Comparison of ENCODE assay signal across 36 mouse cellular contexts in genomic region chr13:92320770-92321169, GRCm38 (mm10). TPM values are rescaled to one million over a fixed set of nuclear protein-coding genes. Genes with fewer than 3 reads are reported as not detected.
DNase-seq lines count a peak whose midpoint lies in the region; ATAC-seq lines count a peak whose summit lies in the region.
"Had no signal": no experiment of that assay in that cellular context is flagged by ENCODE, and none has a peak within 500 bp of the region (broad histone marks: within the 10 kb centered on the region; RNA-seq: fewer than 3 reads in every experiment).

No protein-coding gene starts in this region.

- no peaks in the 10 kb centered on the region for H3K27me3 ChIP-seq in forebrain, embryonic 13.5 days
- H3K27me3 ChIP-seq: embryonic facial prominence, embryonic 13.5 days; heart, embryonic 15.5 days; limb, embryonic 15.5 days; liver, embryonic 13.5 days; midbrain, embryonic 15.5 days; neural tube, embryonic 15.5 days had no signal

- intact Hi-C loops in left cerebral cortex, postnatal 4 days (cut with DNase I) = no loop called here

- H3K4me1 ChIP-seq in forebrain, embryonic 13.5 days = no peaks in the 10 kb centered on the region
- H3K4me1 ChIP-seq: forebrain, embryonic 10.5 days; heart, embryonic 15.5 days; limb, embryonic 15.5 days; liver, embryonic 13.5 days; midbrain, embryonic 10.5 days; midbrain, embryonic 15.5 days; neural tube, embryonic 15.5 days had no signal

- H3K27ac ChIP-seq in forebrain, embryonic 13.5 days = no peak overlapping the region
- H3K27ac ChIP-seq: embryonic facial prominence, embryonic 13.5 days; forebrain, embryonic 10.5 days; heart, embryonic 10.5 days; heart, embryonic 15.5 days; hindbrain, embryonic 14.5 days; limb, embryonic 15.5 days; liver, embryonic 13.5 days; macrophage; midbrain, embryonic 10.5 days; midbrain, embryonic 15.5 days; neural tube, embryonic 15.5 days had no signal

- ATAC-seq in megakaryocyte progenitor cell, adult 5-6 weeks (replicated peaks; ENCODE audit: poor library complexity) = peak; percentile 85
- no peak for ATAC-seq in forebrain, embryonic 13.5 days
- ATAC-seq: forebrain, embryonic 16.5 days; intestine, postnatal 0 days; lung, postnatal 0 days; midbrain, embryonic 15.5 days had no signal

- no peak overlapping the region for H3K9ac ChIP-seq in forebrain, embryonic 13.5 days
- H3K9ac ChIP-seq: embryonic facial prominence, embryonic 13.5 days; heart, embryonic 15.5 days; hindbrain, embryonic 14.5 days; limb, embryonic 15.5 days; liver, embryonic 13.5 days; midbrain, embryonic 15.5 days; neural tube, embryonic 15.5 days had no signal

- H3K4me2 ChIP-seq in forebrain, embryonic 13.5 days = no peak overlapping the region
- H3K4me2 ChIP-seq: embryonic facial prominence, embryonic 13.5 days; heart, embryonic 15.5 days; hindbrain, embryonic 14.5 days; limb, embryonic 15.5 days; liver, embryonic 13.5 days; midbrain, embryonic 15.5 days; neural tube, embryonic 15.5 days had no signal

- DNase-seq in 416B (ENCODE audit: low read depth) (peak; percentile 50), A20 (ENCODE audit: low read depth, low spot score) (peak; percentile 84)
- peak; percentile 24 for DNase-seq in forelimb bud, embryonic 11.5 days (ENCODE audit: low read depth, low spot score)
- DNase-seq in heart, adult 9 months (ENCODE audit: low spot score in 2 of 2) = no peak
- no peak for DNase-seq in left cerebral cortex, postnatal 4 days
- DNase-seq: adrenal gland, adult 2 months; adrenal gland, postnatal 36 days; cerebellum, adult 8-10 months; cerebellum, postnatal 25 days; gastrocnemius, postnatal 10 days; heart, postnatal 36 days; kidney, adult 9 months; kidney, postnatal 14 days; liver, embryonic 13.5 days; lung, adult 18-20 months; right cerebral cortex, postnatal 25 days had no signal

- H3K4me3 ChIP-seq in forebrain, embryonic 13.5 days = no peak overlapping the region
- H3K4me3 ChIP-seq: embryonic facial prominence, embryonic 13.5 days; forebrain, embryonic 10.5 days; heart, embryonic 10.5 days; heart, embryonic 15.5 days; limb, embryonic 15.5 days; liver, embryonic 13.5 days; midbrain, embryonic 10.5 days; midbrain, embryonic 15.5 days; neural tube, embryonic 15.5 days had no signal

- H3K36me3 ChIP-seq in forebrain, embryonic 13.5 days (ENCODE audit: poor library complexity, severe bottlenecking) = peaks cover 26% of the 10 kb centered on the region; the same call in 1 of the 2 replicates

- no peaks in the 10 kb centered on the region for H3K9me3 ChIP-seq in forebrain, embryonic 13.5 days (replicated peaks)
- H3K9me3 ChIP-seq: embryonic facial prominence, embryonic 13.5 days; forebrain, embryonic 10.5 days; heart, embryonic 10.5 days; heart, embryonic 15.5 days; limb, embryonic 15.5 days; liver, embryonic 13.5 days; midbrain, embryonic 10.5 days; midbrain, embryonic 15.5 days; neural tube, embryonic 15.5 days had no signal

- WGBS in forebrain, embryonic 13.5 days = 92% methylated on average over 5 of the region's 5 CpGs

RNA-seq across cellular contexts. Expression of gene Gm20379, which starts 15.0 kb away (rescaled TPM):
- not detected in 2 replicates for total RNA-seq in megakaryocyte progenitor cell, adult 5-6 weeks (2015)
- total RNA-seq in megakaryocyte progenitor cell, adult 5-6 weeks (2017) = not detected in 2 replicates
- total RNA-seq in left cerebral cortex, postnatal 4 days (2021) = not detected
- polyA plus RNA-seq in forebrain, embryonic 13.5 days (2015; fragmentation: Nextera tagmentation; extraction: Ambion mirVana) = 1.2 and 1.7 TPM in 2 replicates
- total RNA-seq: adrenal gland, adult 2 months; adrenal gland, postnatal 36 days; gastrocnemius, postnatal 10 days; heart, postnatal 36 days; layer of hippocampus, postnatal 10 days; left cerebral cortex, adult 18-20 months; left cerebral cortex, postnatal 14 days had no signal
- polyA plus RNA-seq: adrenal gland, adult 2 months; brain, embryonic 14.5 days; gonadal fat pad, adult 2 months; macrophage had no signal

RNA-seq across cellular contexts. Expression of gene Dhfr, which starts 33.8 kb away (rescaled TPM):
- total RNA-seq in megakaryocyte progenitor cell, adult 5-6 weeks (2015) = 22.1 and 24.7 TPM in 2 replicates
- 21.5 and 22.6 TPM in 2 replicates for total RNA-seq in megakaryocyte progenitor cell, adult 5-6 weeks (2017)
- 1 to 10 TPM; 1.8 to 2.1 TPM for total RNA-seq in left cerebral cortex, postnatal 4 days (2021)
- polyA plus RNA-seq in forebrain, embryonic 13.5 days (2015; fragmentation: Nextera tagmentation; extraction: Ambion mirVana) = 17.6 and 19.5 TPM in 2 replicates

RNA-seq across cellular contexts. Expression of gene Msh3, which starts 34.0 kb away (rescaled TPM):
- total RNA-seq in megakaryocyte progenitor cell, adult 5-6 weeks (2015) = 35.6 and 46.4 TPM in 2 replicates
- 30.3 and 39.5 TPM in 2 replicates for total RNA-seq in megakaryocyte progenitor cell, adult 5-6 weeks (2017)
- 10 to 100 TPM; 33.0 to 36.4 TPM for total RNA-seq in left cerebral cortex, postnatal 4 days (2021)
- polyA plus RNA-seq in forebrain, embryonic 13.5 days (2015; fragmentation: Nextera tagmentation; extraction: Ambion mirVana) = 28.5 and 32.4 TPM in 2 replicates

Comparison
In these comparisons a context has a peak if more than half of its experiments do, and no peak if none do; other contexts are left out.
1. DNase-seq: peak in 416B (single experiment), A20 (single experiment) and forelimb bud, embryonic 11.5 days (single experiment); none in heart, adult 9 months (0 of 2) and left cerebral cortex, postnatal 4 days (single experiment).
2. RNA of gene Dhfr, which starts 33.8 kb away (total RNA-seq): 21.5 to 24.7 TPM in megakaryocyte progenitor cell, adult 5-6 weeks; 1.8 to 2.1 TPM in left cerebral cortex, postnatal 4 days; every median in the first group is over 4 times any median in the second.